Mouse (Mus musculus) gonadal fat pad, adult 2 months (tissue): ENCODE measurements at regions not wholly inside any gene's neighbourhood (a gene's known extent, or its start where the extent isn't known, plus 50 kb on each side); places are given as distances from the start of the nearest gene placed in this dataset.

Source experiments
- DNase-seq: peaks from one replicate; pipeline ENCODE4 v3.0.0-alpha.2; 2012; ENCODE audit warnings: low read depth

- no peak for DNase-seq
Observed at GRCm38 (mm10) chr12:92509494-92509893, 660.5 kb upstream of the Sel1l start.

- no peak for DNase-seq
Observed at GRCm38 (mm10) chr12:92508796-92509489, 660.0 kb upstream of the Sel1l start.

GRCm38 (mm10) chr12:92483984-92484383 is 635.0 kb upstream of the Sel1l start:
- DNase-seq = no peak

- no peak for DNase-seq
Observed at GRCm38 (mm10) chr12:92474293-92475062, 625.5 kb upstream of the Sel1l start.

- no peak for DNase-seq
Observed at GRCm38 (mm10) chr12:92451110-92451818, 602.3 kb upstream of the Sel1l start.

- no peak for DNase-seq
Observed at GRCm38 (mm10) chr12:92418458-92418857, 569.5 kb upstream of the Sel1l start.

- no peak for DNase-seq
Observed at GRCm38 (mm10) chr12:92405506-92405905, 556.5 kb upstream of the Sel1l start.

GRCm38 (mm10) chr12:92400987-92401386 is 552.0 kb upstream of the Sel1l start:
- DNase-seq = no peak

GRCm38 (mm10) chr12:92386195-92386594 is 537.2 kb upstream of the Sel1l start:
- no peak for DNase-seq

GRCm38 (mm10) chr12:92384266-92384937 is 535.4 kb upstream of the Sel1l start:
- DNase-seq = no peak

- no peak for DNase-seq
Observed at GRCm38 (mm10) chr12:92379130-92379529, 530.2 kb upstream of the Sel1l start.

GRCm38 (mm10) chr12:92365926-92366325 is 517.0 kb upstream of the Sel1l start:
- no peak for DNase-seq

GRCm38 (mm10) chr12:92353386-92354257 is 504.7 kb upstream of the Sel1l start:
- no peak for DNase-seq

GRCm38 (mm10) chr12:92318241-92318640 is 469.3 kb upstream of the Sel1l start:
- peak; percentile 6 for DNase-seq

- DNase-seq = no peak
Observed at GRCm38 (mm10) chr12:92317609-92318008, 468.7 kb upstream of the Sel1l start.

GRCm38 (mm10) chr12:92316285-92316684 is 467.3 kb upstream of the Sel1l start:
- no peak for DNase-seq

- DNase-seq = no peak
Observed at GRCm38 (mm10) chr12:92315820-92316219, 466.9 kb upstream of the Sel1l start.

GRCm38 (mm10) chr12:92302951-92303591 is 454.1 kb upstream of the Sel1l start:
- DNase-seq = no peak

GRCm38 (mm10) chr12:92294887-92295286 is 445.9 kb upstream of the Sel1l start:
- DNase-seq = no peak

- DNase-seq = no peak
Observed at GRCm38 (mm10) chr12:92293341-92293720, 444.4 kb upstream of the Sel1l start.
